Mouse (Mus musculus): ENCODE measurements at regions not wholly inside any gene's neighbourhood (a gene's known extent, or its start where the extent isn't known, plus 50 kb on each side); places are given as distances from the start of the nearest gene placed in this dataset.
A peak's percentile ranks its signal among the peaks of the same experiment; 100 is the strongest.

DNA sequence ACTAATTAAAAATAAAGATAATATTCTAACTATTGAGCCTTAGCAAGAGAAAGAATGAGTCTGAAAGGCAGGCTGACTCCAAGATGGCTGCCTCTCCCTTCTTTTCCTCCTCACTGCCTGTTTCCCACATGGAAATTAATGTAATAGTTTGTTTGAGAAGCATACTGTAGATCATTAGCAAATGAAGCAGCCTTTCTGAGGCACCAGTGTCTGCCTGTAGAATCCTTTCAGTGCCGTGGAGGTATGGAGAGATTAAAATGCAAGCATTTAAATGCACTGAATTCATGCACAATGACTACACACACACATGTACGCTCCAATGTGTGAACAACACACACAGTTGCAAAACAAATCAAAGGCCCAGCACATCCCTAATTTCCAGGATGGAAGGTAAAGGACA lies 159.5 kb upstream of the Tmem161b start:
- peak overlapping the region; percentile 32; the same call in 1 of the 2 replicates for H3K4me3 ChIP-seq
- TF ChIP-seq CTCF (conservative IDR thresholded peaks at IDR 0.05), result no peak
- H3K27ac ChIP-seq, result peak overlapping the region; percentile 99
- no peak for DNase-seq (ENCODE audit: low spot score in 2 of 2)

DNA sequence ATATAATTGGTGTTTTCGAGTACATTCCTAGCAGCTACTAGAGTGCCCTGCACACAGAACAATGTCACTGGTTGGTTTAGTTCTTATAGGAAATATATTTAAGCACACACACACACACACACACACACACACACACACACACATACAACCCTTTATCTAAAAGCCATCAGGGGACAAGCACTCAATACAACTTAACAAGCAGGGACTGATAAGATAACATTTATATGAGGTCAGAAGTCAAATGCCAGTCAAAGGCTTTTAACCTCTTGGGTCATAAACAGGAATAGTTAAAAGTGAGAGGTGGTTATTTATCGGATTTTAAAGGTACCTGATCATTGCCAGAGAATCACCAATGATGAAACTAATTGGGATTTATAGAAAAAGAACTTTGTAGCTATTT lies 158.7 kb upstream of the Tmem161b start:
- no peak for DNase-seq (ENCODE audit: low spot score in 2 of 2)
- TF ChIP-seq CTCF (conservative IDR thresholded peaks at IDR 0.05), result no peak
- Histone ChIP-seq H3K27ac (peak overlapping the region; percentile 99), H3K4me3 (peak overlapping the region; percentile 44)

DNA sequence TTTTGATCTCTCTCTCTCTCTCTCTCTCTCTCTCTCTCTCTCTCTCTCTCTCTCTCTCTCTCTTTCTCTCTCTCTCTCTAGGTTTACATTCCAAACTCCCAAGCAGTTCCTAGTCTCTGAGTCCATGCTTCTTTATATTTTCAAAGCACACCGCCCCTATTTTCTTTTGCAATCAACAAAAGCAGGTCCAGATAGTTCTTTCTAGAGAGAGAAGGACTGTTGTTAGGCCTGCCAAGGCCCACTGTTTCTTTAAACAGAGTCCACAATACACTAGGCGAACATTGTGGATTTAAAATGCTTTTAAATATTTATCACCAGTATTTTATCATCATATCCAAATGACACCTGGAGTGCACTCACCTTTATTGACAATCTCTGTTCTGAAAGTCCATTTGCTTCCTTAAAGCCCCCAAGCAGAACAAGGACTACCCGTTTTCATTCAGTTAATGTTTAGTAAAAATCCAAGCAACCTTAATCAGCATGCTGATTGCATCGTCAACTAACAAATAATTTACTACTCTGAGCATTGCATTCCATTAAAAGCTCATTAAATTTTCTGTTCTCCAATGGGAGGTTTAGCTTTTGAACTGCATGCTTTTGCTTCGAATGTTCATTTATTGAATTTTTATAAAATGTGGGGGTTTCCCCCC lies 157.7 kb upstream of the Tmem161b start:
- Histone ChIP-seq H3K4me3 (peak overlapping the region; percentile 44), H3K27ac (peak overlapping the region; percentile 99)
- no peak for DNase-seq (ENCODE audit: low spot score in 2 of 2)
- TF ChIP-seq CTCF (conservative IDR thresholded peaks at IDR 0.05), result no peak

DNA sequence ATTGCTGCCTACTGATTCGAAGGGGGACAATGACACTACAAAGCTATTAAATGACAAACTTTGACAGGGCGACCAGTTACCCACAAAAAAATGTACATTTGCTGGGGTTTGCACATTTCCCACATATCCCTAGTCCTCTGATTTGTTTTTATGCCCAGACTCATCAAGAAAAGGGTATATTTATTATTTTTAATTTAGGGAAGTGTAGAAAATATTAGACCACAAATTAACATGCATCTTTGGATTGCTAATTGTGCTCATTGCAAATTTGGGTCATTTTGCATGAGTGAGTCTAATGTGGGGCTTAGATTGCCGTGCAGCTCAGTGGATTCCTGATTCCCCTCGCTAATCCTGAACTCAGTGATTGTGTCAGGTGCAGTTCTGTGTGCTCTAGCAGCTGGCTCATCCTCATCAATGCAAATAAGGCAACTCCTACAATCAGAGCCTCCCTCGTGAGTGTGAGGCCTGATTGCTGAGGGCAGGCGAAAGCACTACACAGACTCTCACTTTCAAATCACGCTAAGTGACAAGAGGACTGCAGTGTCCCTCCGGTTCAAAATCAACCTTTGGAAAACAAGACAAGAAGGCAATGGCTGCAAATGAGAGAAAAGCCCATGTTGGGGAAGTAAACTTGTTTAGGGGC lies 156.7 kb upstream of the Tmem161b start:
- no peak for TF ChIP-seq CTCF (conservative IDR thresholded peaks at IDR 0.05)
- DNase-seq (ENCODE audit: low spot score in 2 of 2), result no peak
- no peak overlapping the region for H3K4me3 ChIP-seq
- H3K27ac ChIP-seq, result peak overlapping the region; percentile 99

DNA sequence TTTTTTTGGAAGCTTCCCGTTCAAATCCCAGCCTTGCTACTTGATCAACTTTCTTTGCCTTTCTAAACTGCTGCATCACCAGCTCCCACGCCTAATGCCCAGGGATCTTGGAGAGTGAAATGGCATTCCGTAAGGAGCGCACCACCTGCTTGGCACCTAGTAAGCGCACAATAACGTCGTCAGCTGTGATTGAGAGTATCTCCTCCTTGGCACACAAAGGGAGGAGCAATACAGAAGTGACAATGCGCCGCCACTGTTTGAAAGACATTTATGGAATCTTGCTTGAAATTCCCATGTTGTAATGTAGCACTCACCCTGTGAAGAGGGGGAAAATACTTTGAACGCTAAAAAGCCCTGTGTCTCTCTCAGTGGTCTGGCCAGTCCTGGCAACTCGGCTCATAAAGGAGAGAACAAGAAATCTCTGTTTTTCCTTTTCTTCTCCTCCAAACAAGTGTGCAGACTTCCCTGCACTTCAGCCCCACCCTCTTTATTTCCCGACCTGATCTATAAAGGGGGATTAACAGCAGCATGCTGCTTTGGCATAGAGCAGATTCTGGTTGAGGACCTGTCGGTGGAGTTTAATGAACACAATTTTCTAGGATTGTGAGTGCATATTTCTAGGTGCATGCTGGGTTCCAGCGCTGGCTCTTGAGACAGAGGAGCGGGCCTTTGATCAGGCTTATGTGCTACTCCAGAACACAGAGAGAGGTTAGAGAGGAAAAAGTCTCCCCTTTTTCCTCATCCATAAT lies 155.7 kb upstream of the Tmem161b start:
- no peak for DNase-seq (ENCODE audit: low spot score in 2 of 2)
- no peak for TF ChIP-seq CTCF (conservative IDR thresholded peaks at IDR 0.05)
- H3K27ac ChIP-seq, result peak overlapping the region; percentile 99
- peak overlapping the region; percentile 1; the same call in 1 of the 2 replicates for H3K4me3 ChIP-seq

DNA sequence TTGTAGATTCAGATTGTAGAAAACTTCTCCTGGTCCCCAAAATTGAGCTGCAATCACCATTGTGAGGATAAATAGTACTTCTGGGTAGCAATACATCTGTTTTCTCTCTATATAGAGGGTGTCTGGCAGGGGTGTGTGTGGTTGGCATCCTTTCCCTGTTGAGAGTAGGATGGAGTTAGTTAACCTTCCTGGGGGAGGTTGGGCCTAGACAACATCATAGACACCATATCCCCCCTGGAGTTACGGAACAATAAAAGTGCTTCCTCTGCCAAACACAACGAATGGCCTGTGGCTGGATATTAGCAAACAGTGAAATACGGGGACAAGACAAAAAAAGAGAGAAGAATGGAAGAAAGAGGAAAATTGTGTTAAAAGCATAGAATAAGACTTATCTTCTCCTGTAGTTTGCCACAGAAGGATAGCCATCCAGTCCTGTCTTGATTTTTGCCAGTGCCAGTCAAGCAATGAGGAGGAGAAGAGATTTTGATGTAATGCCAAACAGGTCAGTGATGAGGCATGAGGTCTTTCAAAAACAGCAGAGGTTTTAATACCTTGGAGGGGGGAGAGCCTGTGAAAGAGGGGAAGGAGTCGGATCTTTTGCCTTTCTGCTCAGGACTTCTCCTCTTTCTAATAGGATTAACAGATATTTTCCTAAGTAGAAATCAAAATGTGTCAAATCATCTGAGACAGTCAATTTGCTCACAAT lies 155.0 kb upstream of the Tmem161b start:
- TF ChIP-seq CTCF (conservative IDR thresholded peaks at IDR 0.05), result no peak
- peak overlapping the region; percentile 99 for H3K27ac ChIP-seq
- no peak for DNase-seq (ENCODE audit: low spot score in 2 of 2)

DNA sequence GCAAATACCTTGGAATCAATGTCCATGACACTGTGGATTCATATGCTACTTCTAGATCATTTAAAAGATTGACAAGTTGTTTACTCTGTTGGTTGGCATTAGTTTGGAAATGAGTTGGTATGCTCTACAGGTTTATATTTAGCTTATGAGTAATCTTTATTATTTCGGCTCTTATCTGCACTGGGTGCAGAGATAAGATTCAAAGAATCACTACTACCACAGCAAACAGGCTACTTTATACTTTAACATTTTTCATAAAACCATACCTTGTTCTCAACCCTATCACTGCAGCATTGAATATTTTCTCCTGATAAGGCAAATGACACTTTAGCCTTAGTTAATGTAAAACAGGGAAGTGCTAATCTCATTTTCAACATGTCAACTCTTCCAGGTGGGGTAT lies 153.7 kb upstream of the Tmem161b start:
- Histone ChIP-seq H3K27ac (no peak overlapping the region), H3K4me3 (no peak overlapping the region)
- no peak for DNase-seq (ENCODE audit: low spot score in 2 of 2)
- no peak for TF ChIP-seq CTCF (conservative IDR thresholded peaks at IDR 0.05)

More for the DNA sequence above, 155.0 kb upstream of the Tmem161b start:
- no peak overlapping the region for H3K4me3 ChIP-seq

Small RNAs in the stretch of these regions (microRNA-seq; reads per million reads assigned to microRNA genes)
- gene Mir9-2, result 2.2 to 3.8 reads per million in 2 experiments
